Mouse (Mus musculus): ENCODE results near the gene Hist1h2ae. TPM values are rescaled to one million over a fixed set of nuclear protein-coding genes. Genes with fewer than 3 reads are reported as not detected.
"Not testable (repeated sequence)": the region's sequence is repeated elsewhere in the genome, so short reads cannot be mapped to it uniquely, and the experiment has no call there.

Hist1h2ae gene
- polyA plus RNA-seq, 1 experiment from 2014 or later: 12.5 TPM

DNA sequence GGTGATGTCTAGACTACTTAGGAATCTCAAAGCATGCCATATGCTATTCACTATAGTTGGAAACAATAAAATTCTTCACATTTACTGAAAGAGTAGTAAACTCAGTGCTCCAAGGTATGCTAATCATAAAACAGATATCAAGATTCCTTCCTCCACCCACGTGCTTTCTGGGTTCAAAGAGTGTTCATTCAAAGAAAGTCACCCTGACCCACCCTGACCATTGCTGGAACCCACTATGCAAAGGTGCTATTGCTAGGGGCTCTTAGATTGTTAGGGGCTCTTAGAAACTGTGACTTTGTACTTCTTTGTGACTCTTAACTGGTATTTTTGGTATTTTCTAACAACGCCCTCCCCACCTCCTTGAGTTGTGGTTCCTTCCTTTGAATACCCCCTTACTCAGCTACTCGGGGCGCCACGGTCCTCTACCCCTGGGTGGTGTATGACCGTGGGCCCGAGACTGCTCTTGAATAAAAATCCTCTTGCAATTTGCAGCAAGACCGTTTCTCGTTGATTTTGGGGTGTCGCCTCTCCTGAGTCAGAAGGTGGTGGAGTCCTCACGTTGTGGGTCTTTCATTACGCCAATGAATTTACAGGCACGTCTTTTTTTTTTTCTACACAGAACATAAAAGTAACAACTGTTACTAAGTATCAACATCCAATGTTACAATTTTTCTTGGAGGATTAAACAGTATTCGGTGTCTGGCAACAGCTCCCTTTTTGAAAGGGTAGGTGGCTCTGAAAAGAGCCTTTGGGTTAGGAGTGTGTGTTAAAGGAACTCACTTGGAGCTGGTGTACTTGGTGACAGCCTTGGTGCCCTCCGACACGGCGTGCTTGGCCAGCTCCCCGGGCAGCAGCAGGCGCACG lies 2.2 kb upstream of the Hist1h2ae start:
- H3K4me2 ChIP-seq: peak overlapping the region; percentile 71
- H3K36me3 ChIP-seq; H3K9me3 ChIP-seq (replicated peaks); ATAC-seq (ENCODE audit: low FRiP score); H3K9ac ChIP-seq (replicated peaks); H3K27me3 ChIP-seq (replicated peaks): not testable (repeated sequence)
- H3K4me1 ChIP-seq: peaks cover 40% of the 10 kb centered on the region
- H3K27ac ChIP-seq (replicated peaks): peak overlapping the region; percentile 86
- 12% methylated on average over 20 of the region's 20 CpGs for WGBS
- peak overlapping the region; percentile 35 for H3K4me3 ChIP-seq (replicated peaks)

DNA sequence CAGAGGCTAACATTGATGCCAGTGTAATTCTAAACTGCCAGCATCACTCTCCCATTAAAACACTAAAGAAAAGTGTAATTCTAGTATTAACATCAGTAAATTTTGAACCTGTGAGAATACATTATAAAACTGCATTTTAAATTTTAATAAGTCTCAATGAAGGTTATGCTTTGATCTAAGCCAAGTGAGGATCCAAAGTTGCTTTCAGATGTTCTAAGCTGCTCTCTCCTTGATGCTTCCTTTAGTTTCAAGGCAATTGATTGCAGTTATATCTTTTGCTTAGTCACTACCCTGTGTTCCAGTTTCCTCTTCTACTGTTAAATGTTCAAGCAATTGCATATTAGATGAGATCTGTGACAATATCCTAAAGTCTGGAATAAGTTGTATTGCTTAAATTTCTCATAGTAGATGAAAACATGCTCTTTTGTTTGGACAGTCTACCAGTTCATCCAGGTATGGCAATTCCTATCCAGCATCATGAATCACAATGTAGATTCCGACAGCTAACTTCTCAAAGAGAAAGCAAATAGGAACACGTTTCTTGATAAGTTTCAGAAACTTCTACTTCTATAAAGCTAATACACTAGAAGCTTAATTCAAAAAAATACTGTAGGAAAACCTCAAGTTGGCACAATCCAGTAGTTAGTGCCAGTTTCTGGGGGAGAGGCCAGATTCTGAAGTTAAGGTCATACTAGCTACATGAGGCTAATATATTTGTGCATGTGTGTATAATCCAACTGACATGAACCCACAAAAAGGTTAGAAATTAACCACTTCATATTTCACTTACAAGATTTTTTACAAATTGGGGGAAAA lies 1.4 kb upstream of the Hist1h2ae start:
- peak overlapping the region; percentile 53 for H3K9ac ChIP-seq (replicated peaks)
- WGBS: 47% methylated on average over 2 of the region's 2 CpGs

DNA sequence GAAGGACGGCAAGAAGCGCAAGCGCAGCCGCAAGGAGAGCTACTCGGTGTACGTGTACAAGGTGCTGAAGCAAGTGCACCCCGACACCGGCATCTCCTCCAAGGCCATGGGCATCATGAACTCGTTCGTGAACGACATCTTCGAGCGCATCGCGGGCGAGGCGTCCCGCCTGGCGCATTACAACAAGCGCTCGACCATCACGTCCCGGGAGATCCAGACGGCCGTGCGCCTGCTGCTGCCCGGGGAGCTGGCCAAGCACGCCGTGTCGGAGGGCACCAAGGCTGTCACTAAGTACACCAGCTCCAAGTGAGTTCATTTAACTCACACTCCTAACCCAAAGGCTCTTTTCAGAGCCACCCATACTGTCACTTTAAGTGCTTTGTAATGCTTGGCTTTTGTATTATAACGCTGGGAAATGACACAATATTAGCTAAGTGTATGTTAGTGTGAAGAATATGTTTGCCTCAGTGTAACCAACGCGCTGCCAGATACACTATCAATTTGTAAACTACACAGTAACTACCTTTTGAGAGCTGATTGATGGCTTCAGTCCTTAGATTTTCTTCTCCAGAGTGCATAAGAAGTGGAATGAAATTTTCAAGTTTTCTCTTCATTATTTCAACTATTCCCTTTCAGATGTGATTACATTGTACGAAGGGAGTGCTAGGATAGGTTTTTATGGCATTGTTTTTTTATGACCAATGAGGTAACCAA lies 641 bp upstream of the Hist1h2ae start:
- not testable (repeated sequence) for H3K27me3 ChIP-seq (replicated peaks); H3K36me3 ChIP-seq; ATAC-seq (ENCODE audit: low FRiP score); H3K9me3 ChIP-seq (replicated peaks)
- WGBS: 0% methylated on average over 15 of the region's 34 CpGs
- peak overlapping the region; percentile 44 for H3K4me3 ChIP-seq (replicated peaks)
- H3K4me2 ChIP-seq: peak overlapping the region; percentile 71
- H3K27ac ChIP-seq (replicated peaks): peak overlapping the region; percentile 94
- H3K4me1 ChIP-seq: peaks cover 36% of the 10 kb centered on the region
- H3K9ac ChIP-seq (replicated peaks): peak overlapping the region; percentile 53

More for the DNA sequence above, 1.4 kb upstream of the Hist1h2ae start:
- no peak for ATAC-seq (ENCODE audit: low FRiP score)
- Histone ChIP-seq H3K4me2 (peak overlapping the region; percentile 71), H3K36me3 (no peaks in the 10 kb centered on the region), H3K9me3 (replicated peaks) (no peaks in the 10 kb centered on the region), H3K27me3 (replicated peaks) (no peaks in the 10 kb centered on the region), H3K4me3 (replicated peaks) (peak overlapping the region; percentile 44), H3K4me1 (peaks cover 40% of the 10 kb centered on the region), H3K27ac (replicated peaks) (peak overlapping the region; percentile 94)

DNA sequence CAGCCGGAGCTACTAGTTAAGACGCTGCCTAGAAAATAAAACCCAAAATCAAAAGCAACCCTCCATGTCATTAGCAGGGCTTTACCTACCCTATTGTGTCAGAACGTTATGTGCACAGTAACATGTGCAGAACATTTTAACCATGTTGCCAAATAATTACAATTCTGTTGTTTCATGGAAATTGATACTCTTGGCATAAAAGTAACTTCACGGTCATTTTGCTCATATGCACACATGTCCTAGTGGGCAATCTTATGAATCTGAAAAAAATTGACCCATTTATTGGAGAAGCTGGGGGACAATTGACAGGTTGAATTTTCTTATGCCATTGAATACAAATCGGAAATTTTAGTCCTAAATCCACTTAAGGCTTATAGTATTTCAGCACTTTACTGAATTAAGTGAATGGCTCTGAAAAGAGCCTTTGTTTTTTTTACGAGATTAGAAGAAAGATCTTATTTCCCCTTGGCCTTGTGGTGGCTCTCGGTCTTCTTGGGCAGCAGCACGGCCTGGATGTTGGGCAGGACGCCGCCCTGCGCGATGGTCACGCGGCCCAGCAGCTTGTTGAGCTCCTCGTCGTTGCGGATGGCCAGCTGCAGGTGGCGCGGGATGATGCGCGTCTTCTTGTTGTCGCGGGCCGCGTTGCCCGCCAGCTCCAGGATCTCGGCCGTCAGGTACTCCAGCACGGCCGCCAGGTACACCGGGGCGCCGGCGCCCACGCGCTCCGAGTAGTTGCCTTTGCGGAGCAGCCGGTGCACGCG lies 579 bp downstream of the Hist1h2ae start:
- peak overlapping the region; percentile 71 for H3K4me2 ChIP-seq
- peak; percentile 12 for ATAC-seq (ENCODE audit: low FRiP score)
- peak overlapping the region; percentile 44 for H3K9ac ChIP-seq (replicated peaks)
- peaks cover 29% of the 10 kb centered on the region for H3K4me1 ChIP-seq
- H3K9me3 ChIP-seq (replicated peaks); H3K27me3 ChIP-seq (replicated peaks); H3K36me3 ChIP-seq: not testable (repeated sequence)
- under 1% methylated on average over 19 of the region's 41 CpGs for WGBS
- peak overlapping the region; percentile 44 for H3K4me3 ChIP-seq (replicated peaks)
- H3K27ac ChIP-seq (replicated peaks): peak overlapping the region; percentile 94

DNA sequence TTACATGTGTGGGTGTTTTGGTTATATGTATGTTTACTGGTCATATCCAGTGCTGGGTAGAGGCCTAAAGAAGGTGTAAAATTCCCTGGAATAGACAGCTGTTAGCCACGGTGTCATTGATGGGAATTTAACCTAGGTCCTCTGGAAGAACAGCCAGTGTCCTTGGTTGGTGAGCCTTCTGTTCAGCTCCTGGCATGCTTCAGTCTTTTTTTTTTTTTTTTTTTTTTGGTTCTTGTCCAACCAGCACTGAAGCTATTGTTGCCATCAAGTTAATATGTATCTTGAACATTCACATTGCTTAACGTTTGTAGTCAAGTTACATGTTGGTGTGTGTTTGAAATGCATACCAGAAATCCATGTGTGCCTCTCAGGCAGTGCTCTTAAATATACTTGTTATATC lies 6.5 kb downstream of the Hist1h2ae start:
- WGBS: 95% methylated on average over 2 of the region's 2 CpGs
- Histone ChIP-seq H3K4me3 (replicated peaks) (no peak overlapping the region), H3K9ac (replicated peaks) (no peak overlapping the region), H3K27me3 (replicated peaks) (no peaks in the 10 kb centered on the region), H3K9me3 (replicated peaks) (no peaks in the 10 kb centered on the region), H3K36me3 (no peaks in the 10 kb centered on the region), H3K4me1 (peaks cover 10% of the 10 kb centered on the region; the same call in 1 of the 2 replicates), H3K4me2 (no peak overlapping the region), H3K27ac (replicated peaks) (peak overlapping the region; percentile 97)
- no peak for ATAC-seq (ENCODE audit: low FRiP score)

DNA sequence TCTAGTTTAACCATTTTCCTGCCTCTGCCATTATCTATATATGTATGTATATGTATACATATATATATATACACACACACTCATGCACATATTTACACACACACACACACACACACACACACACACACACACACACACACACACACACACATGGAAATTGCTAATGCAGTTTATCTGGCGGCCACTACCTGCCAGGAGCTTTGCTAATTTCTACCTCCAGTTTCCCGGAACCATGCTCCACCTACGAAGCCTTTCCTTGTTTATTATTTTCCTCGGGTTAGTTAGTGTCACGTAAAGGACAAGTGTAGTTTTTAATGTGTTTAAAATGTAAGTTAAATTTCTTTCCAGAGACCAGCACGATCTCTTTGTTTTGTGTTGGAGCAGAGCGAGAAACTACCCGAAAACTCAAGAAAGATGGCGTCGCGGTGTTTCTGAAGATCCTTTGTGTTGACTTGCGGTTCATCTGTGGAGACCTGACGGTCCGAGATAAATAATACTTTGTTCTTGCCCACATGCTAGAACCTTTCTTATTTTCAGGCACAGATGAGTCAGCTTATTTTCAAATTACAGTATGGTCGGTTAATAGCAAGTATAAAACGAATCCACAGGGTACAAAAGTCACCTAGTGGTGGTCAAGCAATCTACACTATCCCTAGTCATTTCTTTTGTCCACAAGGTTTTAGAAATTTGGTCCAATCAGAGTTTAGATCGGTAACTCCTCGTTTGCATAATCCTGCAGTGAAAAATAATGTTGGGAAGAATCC lies 8.1 kb downstream of the Hist1h2ae start:
- Histone ChIP-seq H3K4me3 (replicated peaks) (peak overlapping the region; percentile 49), H3K9ac (replicated peaks) (peak overlapping the region; percentile 51), H3K36me3 (no peaks in the 10 kb centered on the region), H3K27ac (replicated peaks) (peak overlapping the region; percentile 97), H3K9me3 (replicated peaks) (no peaks in the 10 kb centered on the region), H3K27me3 (replicated peaks) (no peaks in the 10 kb centered on the region), H3K4me1 (peaks cover 9% of the 10 kb centered on the region; the same call in 1 of the 2 replicates), H3K4me2 (peak overlapping the region; percentile 84)
- WGBS: 2% methylated on average over 18 of the region's 18 CpGs
- peak; percentile 71 for ATAC-seq (ENCODE audit: low FRiP score)

DNA sequence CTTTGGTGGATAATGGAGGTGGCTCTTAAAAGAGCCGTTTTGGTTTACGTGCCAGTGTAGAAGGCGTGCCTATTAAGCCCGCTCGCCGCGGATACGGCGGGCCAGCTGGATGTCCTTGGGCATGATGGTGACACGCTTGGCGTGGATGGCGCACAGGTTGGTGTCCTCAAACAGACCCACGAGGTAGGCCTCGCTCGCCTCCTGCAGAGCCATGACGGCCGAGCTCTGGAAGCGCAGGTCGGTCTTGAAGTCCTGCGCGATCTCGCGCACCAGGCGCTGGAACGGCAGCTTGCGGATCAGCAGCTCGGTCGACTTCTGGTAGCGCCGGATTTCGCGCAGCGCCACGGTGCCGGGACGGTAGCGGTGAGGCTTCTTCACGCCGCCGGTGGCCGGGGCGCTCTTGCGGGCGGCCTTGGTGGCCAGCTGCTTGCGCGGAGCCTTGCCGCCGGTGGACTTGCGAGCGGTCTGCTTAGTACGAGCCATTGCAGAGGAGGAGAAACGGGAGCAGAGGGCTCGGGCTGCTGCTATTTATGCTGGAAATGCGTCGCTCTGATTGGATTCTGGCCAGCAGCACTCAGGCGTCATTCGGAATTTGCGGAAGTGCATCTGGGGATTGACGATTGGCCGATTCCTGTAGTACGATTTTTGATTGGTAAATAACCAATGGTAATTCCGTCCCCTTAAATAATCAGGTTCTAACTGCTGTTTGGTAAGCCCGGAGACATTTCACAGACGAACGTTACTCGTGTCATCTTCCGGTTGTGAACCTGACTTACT lies 8.9 kb downstream of the Hist1h2ae start, which contains the start of gene Hist1h3e:
Hist1h3e (minus strand) TSS at position 487 of the 777 bp plus-strand sequence.
- not testable (repeated sequence) for H3K4me1 ChIP-seq; H3K27me3 ChIP-seq (replicated peaks); H3K9me3 ChIP-seq (replicated peaks); H3K36me3 ChIP-seq
- peak; percentile 95 for ATAC-seq (ENCODE audit: low FRiP score)
- H3K27ac ChIP-seq (replicated peaks): peak within 1 kb of the TSS; percentile 97
- H3K9ac ChIP-seq (replicated peaks): peak within 1 kb of the TSS; percentile 67
- H3K4me2 ChIP-seq: peak within 1 kb of the TSS; percentile 84
- peak within 1 kb of the TSS; percentile 49 for H3K4me3 ChIP-seq (replicated peaks)
- WGBS: 2% methylated on average over 58 of the region's 67 CpGs

DNA sequence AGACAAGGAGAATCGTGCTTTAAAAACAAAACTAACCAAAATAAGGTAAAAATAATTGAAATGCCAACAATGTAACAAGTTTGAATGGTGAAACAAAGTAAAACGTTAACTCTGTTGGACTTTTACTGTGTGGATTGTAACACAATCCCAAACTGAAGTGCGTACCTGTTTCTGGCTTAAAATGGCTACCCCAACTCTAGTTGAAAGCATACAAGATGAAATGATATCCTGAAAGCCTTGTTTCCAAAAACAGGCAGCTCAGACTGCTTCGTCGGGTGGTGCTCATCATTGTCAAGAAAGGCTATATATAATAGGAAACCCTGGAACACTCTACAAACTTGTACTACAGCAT lies 9.5 kb downstream of the Hist1h2ae start:
- Histone ChIP-seq H3K9ac (replicated peaks) (peak overlapping the region; percentile 67; the same call in 1 of the 2 replicates), H3K27ac (replicated peaks) (peak overlapping the region; percentile 97), H3K4me2 (peak overlapping the region; percentile 84), H3K4me1 (peaks cover 14% of the 10 kb centered on the region), H3K4me3 (replicated peaks) (peak overlapping the region; percentile 49)
- ATAC-seq (ENCODE audit: low FRiP score); H3K9me3 ChIP-seq (replicated peaks); H3K27me3 ChIP-seq (replicated peaks); H3K36me3 ChIP-seq: not testable (repeated sequence)
- 0% methylated on average over 2 of the region's 5 CpGs for WGBS

DNA sequence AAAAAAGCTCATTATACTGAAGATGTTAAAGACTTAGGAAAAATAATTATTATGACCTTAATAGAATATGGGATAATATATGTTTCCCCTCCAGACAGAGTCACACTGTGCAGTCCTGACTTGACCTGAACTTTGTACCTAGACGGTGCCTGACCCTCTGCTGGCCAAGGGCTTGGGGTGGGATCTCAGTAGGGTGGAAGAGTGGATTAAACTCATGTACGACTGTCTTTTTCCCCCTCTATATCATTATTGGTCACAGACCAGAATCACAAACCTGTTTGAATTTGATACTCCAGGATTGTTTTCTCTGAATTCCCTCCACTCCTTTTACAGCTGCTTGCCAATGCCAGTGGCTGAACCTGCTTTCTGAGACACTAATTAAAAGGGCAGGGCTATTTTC lies 10.3 kb downstream of the Hist1h2ae start:
- WGBS: 32% methylated on average over 2 of the region's 2 CpGs
- not testable (repeated sequence) for ATAC-seq (ENCODE audit: low FRiP score); H3K9ac ChIP-seq (replicated peaks); H3K36me3 ChIP-seq; H3K27me3 ChIP-seq (replicated peaks); H3K9me3 ChIP-seq (replicated peaks); H3K4me2 ChIP-seq; H3K27ac ChIP-seq (replicated peaks); H3K4me3 ChIP-seq (replicated peaks)
- H3K4me1 ChIP-seq: peaks cover 18% of the 10 kb centered on the region

DNA sequence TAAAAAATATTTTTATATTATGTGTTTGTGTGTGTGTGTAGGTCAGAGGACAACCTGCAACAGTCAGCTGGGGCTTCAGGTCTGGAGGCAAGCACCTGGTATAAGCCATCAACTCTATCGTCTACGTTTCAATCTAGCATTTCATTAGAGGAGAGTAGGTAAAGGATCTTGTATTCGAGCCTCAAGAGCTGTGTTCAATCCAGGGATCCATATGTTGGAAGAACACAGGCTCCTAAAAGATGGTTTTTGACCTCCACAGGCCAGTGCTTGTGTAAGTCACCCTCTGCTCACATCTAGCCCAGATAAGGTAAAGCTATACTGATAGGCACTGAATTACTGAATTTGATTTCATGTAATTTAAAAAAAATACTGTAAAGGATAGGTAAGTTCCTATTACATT lies 14.1 kb downstream of the Hist1h2ae start:
- Histone ChIP-seq H3K4me3 (replicated peaks) (no peak overlapping the region), H3K27ac (replicated peaks) (peak overlapping the region; percentile 54; the same call in 1 of the 2 replicates), H3K4me1 (peaks cover 29% of the 10 kb centered on the region), H3K9me3 (replicated peaks) (no peaks in the 10 kb centered on the region), H3K27me3 (replicated peaks) (no peaks in the 10 kb centered on the region), H3K36me3 (no peaks in the 10 kb centered on the region), H3K9ac (replicated peaks) (no peak overlapping the region), H3K4me2 (peak overlapping the region; percentile 99; the same call in 1 of the 2 replicates)
- no peak for ATAC-seq (ENCODE audit: low FRiP score)
- WGBS: 75% methylated on average over 3 of the region's 3 CpGs
